Mouse (Mus musculus): ENCODE results near the gene Gm10135.
"Not testable (repeated sequence)": the region's sequence is repeated elsewhere in the genome, so short reads cannot be mapped to it uniquely, and the experiment has no call there.

Gm10135 gene

GRCm38 (mm10) chr5:72974602-72975001 lies at the start of gene Gm10135:
Gene Gm10135 (minus strand): TSS chr5:72974702.
- no peak for DNase-seq (ENCODE audit: low read depth, low spot score)

- no peak for DNase-seq (ENCODE audit: low read depth, low spot score)
Measured at GRCm38 (mm10) chr5:73023801-73024200, 49.3 kb upstream of the Gm10135 start.

GRCm38 (mm10) chr5:73014745-73015144 lies 40.2 kb upstream of the Gm10135 start:
- DNase-seq (ENCODE audit: low read depth, low spot score): no peak

- DNase-seq (ENCODE audit: low read depth, low spot score): not testable (repeated sequence)
Measured at GRCm38 (mm10) chr5:73013611-73014287, 39.2 kb upstream of the Gm10135 start.

- not testable (repeated sequence) for DNase-seq (ENCODE audit: low read depth, low spot score)
Measured at GRCm38 (mm10) chr5:73012884-73013610, 38.5 kb upstream of the Gm10135 start.

- DNase-seq (ENCODE audit: low read depth, low spot score): not testable (repeated sequence)
Measured at GRCm38 (mm10) chr5:73011806-73012205, 37.3 kb upstream of the Gm10135 start.

- DNase-seq (ENCODE audit: low read depth, low spot score): not testable (repeated sequence)
Measured at GRCm38 (mm10) chr5:73008230-73008629, 33.7 kb upstream of the Gm10135 start.

- DNase-seq (ENCODE audit: low read depth, low spot score): no peak
Measured at GRCm38 (mm10) chr5:73007582-73007959, 33.1 kb upstream of the Gm10135 start.

- DNase-seq (ENCODE audit: low read depth, low spot score): no peak
Measured at GRCm38 (mm10) chr5:73006784-73007581, 32.5 kb upstream of the Gm10135 start, which contains the start of gene Slc10a4. Gene Slc10a4 (plus strand): TSS chr5:73006883.

- DNase-seq (ENCODE audit: low read depth, low spot score): no peak
Measured at GRCm38 (mm10) chr5:73004046-73004445, 29.5 kb upstream of the Gm10135 start.

GRCm38 (mm10) chr5:72998546-72998945 lies 24.0 kb upstream of the Gm10135 start:
- not testable (repeated sequence) for DNase-seq (ENCODE audit: low read depth, low spot score)

- DNase-seq (ENCODE audit: low read depth, low spot score): no peak
Measured at GRCm38 (mm10) chr5:72995379-72995778, 20.9 kb upstream of the Gm10135 start.

- no peak for DNase-seq (ENCODE audit: low read depth, low spot score)
Measured at GRCm38 (mm10) chr5:72994928-72995327, 20.4 kb upstream of the Gm10135 start.

- DNase-seq (ENCODE audit: low read depth, low spot score): no peak
Measured at GRCm38 (mm10) chr5:72994424-72994823, 19.9 kb upstream of the Gm10135 start.

- no peak for DNase-seq (ENCODE audit: low read depth, low spot score)
Measured at GRCm38 (mm10) chr5:72992474-72992873, 18.0 kb upstream of the Gm10135 start.

- no peak for DNase-seq (ENCODE audit: low read depth, low spot score)
Measured at GRCm38 (mm10) chr5:72989756-72990155, 15.3 kb upstream of the Gm10135 start.

GRCm38 (mm10) chr5:72987786-72988185 lies 13.3 kb upstream of the Gm10135 start:
- DNase-seq (ENCODE audit: low read depth, low spot score): no peak

- peak; percentile 70 for DNase-seq (ENCODE audit: low read depth, low spot score)
Measured at GRCm38 (mm10) chr5:72984091-72984490, 9.6 kb upstream of the Gm10135 start.

GRCm38 (mm10) chr5:72976539-72976938 lies 2.0 kb upstream of the Gm10135 start:
- DNase-seq (ENCODE audit: low read depth, low spot score): no peak

- DNase-seq (ENCODE audit: low read depth, low spot score): no peak
Measured at GRCm38 (mm10) chr5:72975996-72976395, 1.5 kb upstream of the Gm10135 start.

GRCm38 (mm10) chr5:72972934-72973333 lies 1.6 kb downstream of the Gm10135 start:
- DNase-seq (ENCODE audit: low read depth, low spot score): peak; percentile 52

- DNase-seq (ENCODE audit: low read depth, low spot score): no peak
Measured at GRCm38 (mm10) chr5:72972435-72972834, 2.1 kb downstream of the Gm10135 start.

All from brain, adult 2 months (tissue).